Mouse (Mus musculus) kidney, adult 18-20 months (tissue): ENCODE measurements at regions not wholly inside any gene's neighbourhood (a gene's known extent, or its start where the extent isn't known, plus 50 kb on each side); places are given as distances from the start of the nearest gene placed in this dataset.

Source experiments
- DNase-seq: peaks from one replicate; pipeline ENCODE4 v3.0.0; 2021

DNA sequence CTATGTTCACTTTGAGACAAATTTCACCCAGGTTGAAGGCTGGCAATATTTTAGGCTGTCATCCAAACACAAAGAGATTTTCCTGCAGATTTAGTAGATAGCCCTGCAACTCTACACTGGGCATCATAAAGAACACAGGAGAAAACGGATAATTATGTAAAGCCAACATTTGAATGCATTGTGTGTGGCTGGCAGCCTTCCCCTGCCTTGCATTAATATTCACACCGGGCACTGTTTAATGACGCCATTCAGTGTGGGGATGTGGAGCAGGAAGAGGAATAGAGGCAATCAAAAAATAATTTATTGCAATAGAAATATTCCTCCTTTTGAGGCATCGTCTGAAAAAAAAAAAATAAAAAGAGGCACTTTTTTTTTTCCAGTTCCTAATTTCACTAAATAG, 105.7 kb downstream of the Samd5 start:
- no peak for DNase-seq

DNA sequence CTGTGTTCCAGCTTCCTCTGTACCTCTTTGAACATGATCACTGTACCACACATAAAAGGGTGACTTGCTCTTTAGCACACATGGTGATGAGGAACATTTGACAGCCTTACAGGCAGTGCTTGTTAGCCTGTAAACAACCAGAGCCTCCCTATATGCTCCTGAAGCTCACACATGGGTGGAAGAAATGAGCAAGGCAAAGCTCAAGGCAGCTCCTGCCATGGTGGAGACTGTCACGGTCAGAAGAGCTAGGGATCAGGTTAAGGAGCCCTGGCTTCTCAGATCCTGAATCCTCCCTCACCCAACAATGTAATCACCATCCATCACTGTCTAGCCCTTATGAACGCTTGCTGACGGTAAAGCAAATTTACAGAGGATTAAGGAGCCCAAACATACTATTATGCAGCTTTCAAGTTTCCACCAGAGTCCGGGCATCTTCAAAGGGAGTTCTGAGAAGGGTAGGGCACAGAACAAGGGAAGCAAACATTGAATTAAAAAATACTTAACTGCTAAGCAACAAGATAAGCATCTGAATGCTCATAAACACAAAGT, 117.4 kb downstream of the Samd5 start:
- DNase-seq: no peak

DNA sequence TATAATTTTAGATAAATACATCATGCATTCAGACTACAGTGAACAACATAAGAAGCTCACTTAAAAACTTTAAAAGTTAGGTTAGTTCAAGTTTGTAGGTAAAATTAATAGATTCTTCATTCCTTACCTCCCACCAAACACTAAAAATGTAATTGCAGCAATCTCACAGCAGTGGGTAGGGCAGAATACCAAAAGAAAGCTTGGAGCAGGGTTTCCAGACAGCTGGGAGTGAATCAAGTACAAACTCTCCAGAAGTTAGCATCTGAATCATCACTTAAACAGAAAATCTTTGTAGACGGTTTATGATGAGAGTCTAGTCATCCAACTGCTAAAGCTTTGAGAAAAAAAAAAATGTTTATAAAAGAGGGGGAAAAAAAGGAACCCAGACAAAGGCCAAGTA, 117.9 kb downstream of the Samd5 start:
- DNase-seq: no peak

DNA sequence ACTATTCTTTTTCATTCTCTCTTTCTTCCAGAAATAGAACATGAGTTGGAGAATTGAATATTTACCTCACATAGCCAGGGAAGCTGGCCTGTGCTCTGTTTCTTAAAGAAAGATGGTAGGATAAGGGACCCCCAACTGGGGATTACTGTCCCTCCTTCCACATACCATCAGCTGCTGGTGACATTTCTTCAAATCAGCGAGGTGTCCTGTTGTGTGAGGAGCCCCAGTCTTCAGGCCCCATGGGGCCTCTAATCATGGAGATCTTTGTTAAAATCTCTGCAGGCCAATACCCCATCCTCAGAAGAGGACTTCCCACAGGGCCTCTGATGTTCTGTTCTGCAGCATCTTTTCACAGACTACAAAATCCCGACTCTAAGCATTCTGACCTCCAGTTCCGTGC, 121.1 kb downstream of the Samd5 start:
- no peak for DNase-seq

DNA sequence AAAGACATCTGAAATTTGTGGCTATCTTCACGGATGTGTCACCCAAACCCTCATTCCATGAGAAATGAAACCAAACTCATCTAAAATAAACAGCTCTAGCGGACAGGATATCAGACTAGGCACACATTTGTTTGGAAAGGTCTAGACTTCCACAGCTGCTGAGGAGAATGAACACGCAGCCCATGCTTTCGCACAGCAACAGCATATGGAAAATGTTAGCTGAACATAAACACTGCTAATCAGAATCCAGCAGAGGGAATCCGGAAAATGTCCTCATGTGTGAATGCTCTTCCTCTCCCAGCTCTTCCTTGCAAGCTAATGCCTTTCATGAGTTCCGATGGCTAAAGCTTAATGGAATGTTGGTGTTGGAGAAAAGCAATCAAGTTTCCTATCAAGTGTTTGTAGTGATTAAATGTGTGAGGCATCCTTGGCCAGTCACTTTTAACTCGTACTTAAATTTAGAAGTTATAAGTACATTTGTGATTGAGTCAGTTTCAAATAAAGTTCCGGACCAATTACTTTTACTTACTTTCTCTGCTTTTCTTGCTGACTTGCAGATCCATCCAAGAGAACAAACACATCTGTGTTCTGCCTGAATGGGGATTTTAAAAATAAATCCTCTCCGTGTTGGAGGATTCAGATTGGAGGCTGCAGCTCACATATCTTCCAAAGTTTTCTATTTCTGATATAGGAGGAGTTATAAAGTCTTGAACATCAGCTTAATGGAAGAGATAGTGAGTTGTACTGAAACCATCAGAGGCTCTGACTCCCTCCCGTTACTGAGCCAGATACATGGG, 124.9 kb downstream of the Samd5 start:
- DNase-seq: no peak

DNA sequence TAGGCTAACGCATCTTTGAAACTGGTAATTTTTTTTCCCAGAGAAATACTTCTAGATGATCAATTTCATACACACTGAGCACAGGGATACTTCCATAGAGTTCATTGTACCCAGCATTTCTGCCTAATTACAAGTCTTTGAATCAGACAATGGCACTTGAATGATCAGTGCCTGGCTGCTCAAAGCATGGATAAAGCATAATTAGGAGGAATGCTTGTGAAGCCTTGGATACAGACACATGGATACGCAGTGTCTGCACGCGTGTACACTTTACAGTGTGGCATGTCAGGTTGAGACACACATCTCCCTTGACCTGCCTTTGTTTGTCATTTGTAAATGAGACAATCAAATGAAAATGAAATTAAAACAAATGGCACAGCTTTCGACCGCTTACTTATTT, 129.2 kb downstream of the Samd5 start:
- no peak for DNase-seq

DNA sequence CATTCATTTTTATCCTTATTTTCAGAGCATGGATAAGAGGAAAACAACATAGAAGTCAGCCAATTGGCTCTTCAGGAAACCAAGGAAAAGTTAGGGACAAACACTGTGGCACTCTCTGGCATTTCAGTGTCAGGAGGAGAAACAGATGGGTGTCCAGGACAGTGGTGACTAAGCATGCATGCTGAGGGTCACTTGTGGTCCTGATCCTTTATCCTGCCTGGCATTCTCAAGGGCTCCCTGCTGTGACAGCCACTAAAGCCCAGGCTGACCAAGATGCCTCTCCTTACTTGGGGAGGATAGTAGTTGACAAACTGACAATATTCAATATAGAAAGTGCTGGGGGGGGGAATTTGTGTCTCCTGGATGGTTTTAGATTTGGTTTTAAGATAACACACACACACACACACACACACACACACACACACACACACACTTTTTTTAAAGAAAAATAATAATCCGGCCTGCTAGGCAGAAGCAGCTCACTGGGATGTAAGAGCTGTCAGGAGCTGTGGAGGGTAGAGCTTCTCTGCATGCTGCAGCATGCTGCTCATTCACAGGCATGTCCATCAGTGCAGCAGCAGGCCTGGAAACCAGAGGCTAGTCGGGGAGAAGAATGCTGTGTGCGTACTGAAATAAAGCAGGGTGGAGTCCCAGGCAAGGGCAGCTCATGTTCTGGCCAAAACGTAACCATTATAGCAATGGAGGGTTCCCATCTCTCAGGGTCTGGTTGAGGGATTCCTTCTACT, 130.8 kb downstream of the Samd5 start:
- no peak for DNase-seq

DNA sequence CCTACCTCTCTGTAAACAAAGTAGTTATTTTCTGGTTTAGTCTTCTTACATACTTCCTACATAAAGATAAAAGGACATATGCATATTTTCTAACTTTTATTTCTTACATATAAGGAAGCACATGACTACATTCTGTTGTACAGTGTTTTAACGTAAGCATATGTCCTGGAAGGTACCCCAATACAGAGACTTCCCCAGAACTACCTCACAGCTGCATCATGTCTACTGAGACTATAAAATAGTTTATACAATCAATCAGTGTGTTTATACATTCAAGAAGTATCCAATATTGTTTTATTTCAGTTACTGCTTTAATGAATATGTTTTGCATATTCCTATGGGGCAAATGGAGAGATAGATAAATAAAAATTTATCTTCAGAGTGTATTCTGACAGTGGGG, 133.4 kb downstream of the Samd5 start:
- no peak for DNase-seq

DNA sequence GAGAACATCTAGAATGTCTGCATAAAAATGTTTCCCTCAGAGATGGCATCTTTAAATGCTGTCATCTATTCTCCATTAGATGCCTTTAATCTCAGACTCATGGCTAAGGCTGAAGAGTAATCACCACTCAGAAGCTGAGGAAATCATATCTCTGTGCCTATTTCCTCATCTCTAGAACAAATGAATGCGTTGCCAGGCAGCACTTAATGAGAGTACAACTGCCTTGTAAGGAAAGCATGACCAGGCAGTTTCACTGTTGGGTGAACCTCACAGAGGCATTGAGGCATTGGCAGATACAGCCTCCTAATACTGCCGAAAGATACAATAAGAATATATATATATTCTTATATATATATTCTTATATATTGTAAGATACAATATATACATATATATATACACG, 137.3 kb downstream of the Samd5 start:
- DNase-seq: no peak

DNA sequence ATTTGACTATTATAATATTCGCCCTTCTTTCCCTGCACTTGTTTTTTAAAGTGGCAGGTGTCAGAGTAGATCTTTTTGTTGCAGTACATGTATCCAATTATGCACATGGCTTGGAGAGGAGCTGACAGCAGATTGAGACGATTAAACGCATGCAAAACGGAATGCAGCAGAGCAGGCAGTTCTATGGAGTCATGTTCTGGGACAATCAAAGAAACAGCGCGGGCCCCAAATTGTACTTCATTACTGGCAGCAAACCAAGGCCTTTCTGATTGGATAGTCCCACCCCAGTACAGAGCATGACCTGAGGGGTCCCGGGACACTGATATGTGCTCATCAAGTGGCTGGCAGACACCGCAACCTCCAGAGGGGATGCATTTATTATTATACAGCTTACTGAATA, 140.5 kb downstream of the Samd5 start:
- DNase-seq: no peak

DNA sequence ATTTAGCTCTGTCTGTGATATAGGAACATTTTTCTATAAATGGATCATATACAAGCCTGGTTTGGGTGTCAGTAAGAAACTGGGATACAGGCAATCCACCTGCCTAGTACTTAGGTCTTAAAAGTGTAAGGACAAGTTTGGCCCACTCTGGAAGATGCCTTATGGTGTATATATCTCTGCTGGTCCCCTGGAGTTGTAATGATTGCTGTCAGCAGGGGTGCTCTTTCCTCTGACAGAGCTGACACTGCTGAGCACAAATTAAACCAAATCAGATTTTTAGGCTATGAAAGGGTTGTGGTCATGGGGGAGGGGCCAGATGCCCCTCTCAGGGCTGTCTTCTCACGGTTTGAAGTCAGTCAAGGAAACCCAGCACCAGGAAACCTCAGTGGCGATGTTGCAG, 141.7 kb downstream of the Samd5 start:
- DNase-seq: no peak

DNA sequence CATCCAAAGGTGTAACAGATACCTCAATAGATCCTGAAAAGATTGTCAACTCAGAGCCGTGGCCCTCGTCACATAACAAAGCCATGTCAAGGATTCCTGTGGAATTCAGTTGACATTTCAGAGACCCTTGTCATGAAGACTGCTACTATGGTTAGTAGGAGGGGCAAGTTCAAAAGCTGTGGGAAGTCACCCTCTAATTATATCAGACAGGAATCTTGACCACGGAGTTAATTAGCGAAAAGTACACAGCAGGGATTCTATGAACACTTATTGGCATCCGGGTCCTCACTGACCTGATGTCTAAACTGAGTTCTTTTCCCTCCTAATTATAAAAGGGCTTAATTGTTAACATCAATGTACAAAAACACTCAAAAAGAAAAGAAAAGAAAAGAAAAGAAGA, 143.1 kb downstream of the Samd5 start:
- DNase-seq: no peak

DNA sequence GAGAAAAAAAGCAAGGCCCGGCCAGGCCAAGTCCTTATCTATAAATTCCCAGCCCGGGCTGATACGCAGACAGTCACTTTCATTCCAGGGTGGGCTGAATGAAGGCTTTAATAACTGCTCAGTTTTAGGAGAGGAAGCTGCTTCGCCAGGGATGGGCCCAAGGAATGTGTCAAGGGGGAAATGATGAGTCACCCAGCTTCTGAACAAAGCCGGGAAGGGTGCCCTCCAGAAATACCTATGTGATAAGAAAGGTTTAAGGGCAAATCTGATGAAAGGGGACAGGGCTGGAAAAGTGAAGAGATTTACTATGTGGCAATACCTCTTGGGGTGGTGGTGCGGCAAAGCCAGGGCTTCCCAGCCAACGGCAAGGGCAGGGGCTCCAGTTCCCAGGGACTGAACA, 145.6 kb downstream of the Samd5 start:
- DNase-seq: no peak

DNA sequence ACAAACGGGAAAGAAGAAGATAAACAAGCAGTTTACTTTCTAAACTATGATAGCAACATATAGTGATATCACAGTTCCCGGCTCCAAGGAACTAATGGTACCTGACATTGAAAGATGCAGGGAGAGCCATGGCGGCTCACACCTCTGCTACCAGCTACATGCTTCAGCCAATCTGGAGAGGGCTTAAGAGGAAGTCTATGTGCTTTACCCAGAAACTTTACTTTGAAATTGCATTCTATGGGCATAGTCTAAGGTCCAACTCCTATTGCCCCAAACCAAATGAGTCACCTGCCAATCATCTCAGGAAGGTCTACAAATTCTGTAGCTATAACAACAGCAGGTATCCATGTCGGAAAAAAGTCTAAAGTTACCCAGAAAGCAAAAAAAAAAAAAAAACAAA, 146.9 kb downstream of the Samd5 start:
- no peak for DNase-seq

DNA sequence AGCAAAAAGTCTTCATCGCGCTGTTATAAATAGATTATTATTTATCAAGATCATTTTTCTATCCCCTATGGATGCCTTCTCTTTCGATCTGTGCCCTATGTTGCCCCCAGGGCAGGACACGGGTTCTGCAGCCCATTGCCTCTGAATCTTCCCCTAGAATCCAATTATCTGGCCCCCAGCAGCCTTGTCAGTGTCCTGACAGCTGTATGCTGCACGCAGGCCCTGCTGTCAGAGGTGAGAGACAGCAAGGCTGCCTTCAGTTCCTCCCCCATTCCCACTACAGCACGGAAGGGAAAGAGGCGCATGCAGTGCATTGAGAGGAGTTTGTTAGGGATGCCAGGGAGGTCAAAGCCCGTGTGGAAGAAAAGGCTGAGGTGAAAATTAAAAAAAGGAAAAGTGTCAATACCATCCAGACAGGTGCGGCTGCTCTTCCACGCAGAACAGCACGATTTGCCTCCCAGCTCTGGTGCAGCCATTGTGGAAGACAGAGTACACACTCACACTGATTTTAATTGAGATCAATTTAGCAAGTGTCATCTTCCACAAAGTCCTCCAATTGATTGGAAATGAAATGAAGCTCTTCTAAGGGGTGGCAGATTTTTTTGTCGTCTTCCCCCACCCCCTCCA, 165.1 kb downstream of the Samd5 start:
- DNase-seq: no peak

DNA sequence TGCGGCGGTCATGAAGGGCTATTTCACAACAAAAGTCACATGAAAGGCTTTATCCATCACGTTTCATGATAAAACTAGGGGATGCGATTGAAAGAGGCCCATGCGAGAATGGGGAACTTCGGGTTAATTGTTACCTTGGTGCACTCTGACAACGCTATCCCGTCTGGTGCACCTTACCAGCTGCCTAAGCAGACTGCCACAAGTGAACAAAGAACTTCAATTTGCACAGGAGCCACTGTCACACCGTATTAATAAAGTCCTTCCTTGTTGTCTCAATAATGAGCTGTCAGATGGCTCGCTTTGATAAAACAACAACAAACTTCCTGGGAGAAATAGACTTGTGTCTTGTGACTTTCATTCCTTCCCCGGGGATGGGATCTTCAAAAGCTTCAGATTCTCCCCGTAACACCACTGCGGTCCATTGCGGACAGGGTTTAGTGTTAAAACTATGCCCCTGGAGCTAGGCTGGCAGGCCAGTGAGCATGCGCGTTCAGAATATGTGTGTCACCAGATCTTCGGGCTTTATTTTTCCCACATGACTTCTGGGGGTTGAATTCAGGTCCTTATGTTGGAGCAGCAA, 165.8 kb downstream of the Samd5 start:
- no peak for DNase-seq

DNA sequence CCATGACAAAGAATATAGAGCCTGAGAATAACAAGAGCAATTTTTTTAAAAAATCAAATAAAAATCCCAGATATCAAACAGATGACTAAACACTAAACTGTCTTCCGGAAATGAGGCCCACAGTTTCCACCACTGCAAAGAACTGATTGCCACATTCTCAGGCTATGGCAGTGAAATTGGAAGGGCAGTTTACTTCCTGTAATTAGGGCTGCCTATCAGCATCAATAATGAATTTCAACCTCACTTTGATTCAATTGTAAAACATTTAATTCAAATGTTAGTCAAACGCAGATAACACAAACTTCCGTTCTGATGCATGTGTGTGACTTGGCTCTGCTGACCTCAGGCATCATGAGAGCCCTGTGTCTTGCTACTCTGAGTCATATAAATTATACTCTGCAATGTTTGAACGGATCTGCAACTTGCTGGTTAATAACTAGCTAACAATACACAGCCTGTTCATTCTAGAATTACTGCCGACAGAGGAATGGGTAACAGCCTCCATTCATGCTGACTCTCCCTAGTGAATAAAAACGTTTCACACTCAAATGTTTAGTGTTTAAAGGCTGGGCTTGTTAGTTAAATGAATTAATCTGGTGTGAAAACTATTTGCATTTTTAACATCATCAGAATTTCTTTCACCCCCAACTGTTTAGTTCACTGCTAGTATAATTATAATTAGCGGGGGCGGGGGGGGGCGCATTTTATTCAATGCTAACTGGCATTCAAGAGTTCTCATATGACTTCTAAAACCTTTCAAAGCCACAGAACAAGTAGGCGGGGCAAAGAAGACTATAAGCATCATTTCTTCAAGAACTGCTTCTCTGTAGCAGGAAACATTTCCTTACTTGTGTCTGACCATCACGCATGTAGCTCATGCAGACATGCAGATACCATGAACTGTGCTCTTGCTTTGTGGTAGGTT, 171.2 kb downstream of the Samd5 start:
- no peak for DNase-seq

DNA sequence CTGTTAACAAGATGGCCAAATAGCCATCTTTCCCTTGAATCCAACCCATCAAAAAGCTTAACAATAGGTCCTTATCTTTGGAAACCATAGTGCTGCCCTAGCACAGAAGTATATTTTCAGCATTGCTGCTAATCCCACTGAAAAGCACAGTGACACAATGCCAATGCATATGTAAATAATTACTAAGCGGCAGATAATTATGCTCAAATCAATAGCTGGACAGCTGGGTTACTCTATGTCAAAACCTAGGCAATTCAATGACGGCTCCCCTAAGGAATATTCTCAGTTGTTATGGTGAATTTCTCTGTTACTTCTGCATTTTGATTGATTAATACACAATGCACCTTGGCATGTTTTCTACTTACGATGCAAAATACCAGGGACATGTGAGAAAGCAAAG, 176.5 kb downstream of the Samd5 start:
- DNase-seq: no peak

DNA sequence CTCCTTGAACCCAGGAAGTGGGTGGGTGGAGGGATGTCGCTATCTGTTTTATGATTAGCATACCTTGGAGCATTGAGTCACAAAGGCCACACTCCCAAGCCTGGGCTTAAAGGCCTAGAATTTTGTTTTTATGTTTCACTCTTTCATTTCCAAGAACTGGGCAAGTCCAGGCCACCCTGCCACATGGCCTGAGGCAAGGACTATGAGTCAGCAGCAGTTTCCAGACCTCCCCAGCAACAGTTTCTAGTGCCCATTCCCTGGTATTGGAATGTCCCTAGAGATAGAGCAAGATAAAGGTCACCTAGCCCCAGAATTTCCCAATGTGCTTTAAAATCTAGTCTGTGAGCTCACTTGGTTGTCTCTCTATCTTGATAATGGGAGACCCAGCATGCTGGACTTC, 178.0 kb downstream of the Samd5 start:
- no peak for DNase-seq

DNA sequence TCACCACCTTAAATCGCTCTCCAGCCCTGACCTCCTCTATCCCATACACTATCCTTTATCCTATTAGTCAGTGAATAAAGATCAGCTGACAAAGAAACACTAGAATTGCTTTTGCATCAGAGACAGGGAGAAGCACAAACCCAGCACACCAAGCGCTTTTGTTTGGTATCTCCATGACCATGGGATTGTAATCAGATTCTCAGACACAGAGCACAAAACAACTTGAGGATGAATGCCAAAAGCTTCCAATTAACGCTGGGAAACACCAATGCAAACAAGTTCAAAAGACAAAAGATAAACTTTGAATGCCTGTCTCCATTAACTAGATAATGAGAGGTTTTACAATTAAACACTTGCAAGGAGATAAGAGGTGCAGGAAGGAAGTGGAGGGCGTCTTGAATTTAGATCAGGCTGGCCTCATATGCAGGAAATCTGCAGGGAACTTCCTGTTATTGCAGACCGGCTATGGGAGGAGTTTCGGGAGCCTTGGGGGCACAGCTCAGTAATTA, 179.8 kb downstream of the Samd5 start:
- DNase-seq: no peak

DNA sequence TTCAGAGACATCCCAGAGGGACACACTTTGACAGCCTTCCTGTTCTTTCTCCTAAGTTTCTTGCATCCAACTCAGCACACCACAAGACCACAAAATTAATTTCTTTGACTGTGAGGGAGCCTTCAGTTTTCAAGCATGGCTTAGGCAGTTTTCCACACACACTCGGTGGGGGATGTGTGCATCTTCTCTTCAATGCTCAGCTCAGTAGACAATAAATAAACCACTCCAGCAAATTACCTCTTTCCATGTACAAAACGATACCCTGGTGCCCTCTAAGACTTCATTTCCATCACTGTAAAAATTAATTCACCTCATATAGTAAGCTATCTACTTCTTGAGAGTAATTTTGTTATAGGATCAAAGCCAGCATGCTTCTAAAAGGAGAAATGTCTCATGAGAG, 184.6 kb downstream of the Samd5 start:
- no peak for DNase-seq

DNA sequence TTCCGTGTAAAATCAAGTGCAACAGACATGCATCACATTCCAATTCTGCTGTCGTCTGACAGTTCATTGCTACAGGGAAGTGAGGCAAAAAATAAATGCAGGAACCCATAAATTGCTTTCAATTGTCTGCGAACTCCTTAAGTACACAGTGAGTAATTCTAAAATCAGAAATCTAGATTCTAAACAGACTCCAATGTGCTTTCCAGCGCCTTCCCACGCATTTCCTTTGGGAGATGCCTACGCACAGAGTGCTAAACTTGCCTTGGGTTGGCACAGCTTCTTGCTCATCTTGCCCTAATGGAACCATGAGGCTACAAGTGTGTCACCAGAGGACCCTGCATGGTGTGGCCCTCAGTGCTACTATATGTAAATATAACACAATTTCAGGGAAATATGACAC, 212.6 kb downstream of the Samd5 start:
- no peak for DNase-seq
